Mouse (Mus musculus) hindbrain, embryonic 11.5 days (tissue): ENCODE results near the gene Vmn1r77. TPM values are rescaled to one million over a fixed set of nuclear protein-coding genes. Genes with fewer than 3 reads are reported as not detected.
"Not testable (repeated sequence)": the region's sequence is repeated elsewhere in the genome, so short reads cannot be mapped to it uniquely, and the experiment has no call there.

Experiments
- ATAC-seq: fragments of 200-750 bp; cut with Nextera tagmentation; 2 replicates; pipeline ENCODE4 v1.8.0; 2017; ENCODE audit warnings: mild to moderate bottlenecking, moderate TSS enrichment, moderate library complexity; ENCODE audit not compliant: low FRiP score
- DNase-seq: peaks from one replicate; pipeline ENCODE4 v3.0.0-alpha.2; 2015; ENCODE audit warnings: low spot score
- H3K27ac ChIP-seq: fragments of 300-500 bp; sonication (generic); 2 replicates; pipeline ENCODE4 v1.5.1; 2014; ENCODE audit warnings: mild to moderate bottlenecking, low read depth, low read length
- H3K27me3 ChIP-seq: fragments of 300-500 bp; sonication (generic); 2 replicates; pipeline ENCODE4 v1.6.1; 2014; ENCODE audit warnings: mild to moderate bottlenecking, low read length, moderate library complexity, mixed read lengths; ENCODE audit not compliant: control insufficient read depth, insufficient read depth
- H3K36me3 ChIP-seq: fragments of 300-500 bp; sonication (generic); 2 replicates; pipeline ENCODE4 v1.6.1; 2014; ENCODE audit warnings: mild to moderate bottlenecking, low read length, moderate library complexity, mixed read lengths; ENCODE audit not compliant: control insufficient read depth, insufficient read depth
- H3K4me1 ChIP-seq: fragments of 300-500 bp; sonication (generic); replicated peaks from 2 replicates; pipeline ENCODE4 v1.6.1; 2014; ENCODE audit warnings: low read length, mixed read lengths; ENCODE audit not compliant: control insufficient read depth, insufficient read depth
- H3K4me2 ChIP-seq: fragments of 300-500 bp; sonication (generic); replicated peaks from 2 replicates; pipeline ENCODE4 v1.6.1; 2014; ENCODE audit warnings: mild to moderate bottlenecking, low read depth, low read length
- H3K4me3 ChIP-seq: fragments of 300-500 bp; sonication (generic); 2 replicates; pipeline ENCODE4 v1.5.1; 2014; ENCODE audit warnings: low read depth, low read length
- H3K9ac ChIP-seq: fragments of 300-500 bp; sonication (generic); 2 replicates; pipeline ENCODE4 v1.6.1; 2014; ENCODE audit warnings: low read depth, low read length
- H3K9me3 ChIP-seq: fragments of 300-500 bp; sonication (generic); 2 replicates; pipeline ENCODE4 v1.6.1; 2016; ENCODE audit warnings: low read length; ENCODE audit not compliant: control insufficient read depth
- WGBS: fragments of 180-500 bp; shearing (Covaris S2); extraction: QIAGEN DNeasy Blood & Tissue Kit; methylation state at CpG from one replicate; pipeline ENCODE4 v1.1.7; 2014; 5-methylcytosine and 5-hydroxymethylcytosine counted together
- polyA plus RNA-seq: library from polyadenylated mRNA; unstranded; fragments of >200 nt; fragmentation: Nextera tagmentation; extraction: Ambion mirVana; gene quantifications from 2 replicates; pipeline ENCODE4 v1.2.1, GENCODE M21; 2014

Gene Vmn1r77
- not detected in 2 replicates for polyA plus RNA-seq

DNA sequence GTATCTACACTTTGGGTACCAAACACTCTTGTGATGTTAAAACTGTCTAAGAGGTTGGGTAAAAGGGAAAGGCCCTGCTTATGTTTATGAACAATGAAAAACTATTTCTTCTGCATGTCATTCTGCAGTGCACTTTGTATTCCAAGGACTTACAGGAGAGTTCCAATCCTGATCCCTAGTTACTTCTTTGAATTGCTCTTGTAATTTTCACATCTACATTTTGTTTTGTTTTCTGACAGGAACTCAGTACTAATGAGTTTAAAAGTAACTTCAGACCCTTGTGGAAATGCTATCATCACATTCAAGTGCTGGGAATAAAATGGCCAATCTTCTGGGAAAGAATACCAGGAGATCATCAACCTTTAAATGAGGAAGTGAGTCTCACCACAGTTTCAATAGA is at the start of gene Vmn1r77:
TSS of gene Vmn1r77 (plus strand) at position 301 of the 400 bp plus-strand sequence.
- H3K9ac ChIP-seq, H3K36me3 ChIP-seq, H3K27me3 ChIP-seq, H3K4me3 ChIP-seq, H3K9me3 ChIP-seq, DNase-seq, ATAC-seq, H3K4me2 ChIP-seq, H3K4me1 ChIP-seq, H3K27ac ChIP-seq: not testable (repeated sequence)

GRCm38 (mm10) chr7:12011491-12011890 is 25.1 kb upstream of the Vmn1r77 start:
- ATAC-seq, result 0 out of 2 replicates have a peak, but pooled peaks have one; percentile 12
- peaks cover 42% of the 10 kb centered on the region for H3K9me3 ChIP-seq
- not testable (repeated sequence) for H3K4me3 ChIP-seq, H3K4me1 ChIP-seq, H3K27me3 ChIP-seq, DNase-seq, H3K4me2 ChIP-seq, H3K36me3 ChIP-seq, H3K27ac ChIP-seq, H3K9ac ChIP-seq
- 89% methylated on average over 5 of the region's 5 CpGs for WGBS

GRCm38 (mm10) chr7:12012392-12012791 is 24.2 kb upstream of the Vmn1r77 start:
- not testable (repeated sequence) for H3K27me3 ChIP-seq, H3K4me1 ChIP-seq, H3K4me2 ChIP-seq, H3K4me3 ChIP-seq, H3K9ac ChIP-seq, H3K27ac ChIP-seq, H3K36me3 ChIP-seq, DNase-seq
- ATAC-seq, result 0 out of 2 replicates have a peak, but pooled peaks have one; percentile 43
- peaks cover 48% of the 10 kb centered on the region for H3K9me3 ChIP-seq
- 91% methylated on average over 3 of the region's 3 CpGs for WGBS

DNA sequence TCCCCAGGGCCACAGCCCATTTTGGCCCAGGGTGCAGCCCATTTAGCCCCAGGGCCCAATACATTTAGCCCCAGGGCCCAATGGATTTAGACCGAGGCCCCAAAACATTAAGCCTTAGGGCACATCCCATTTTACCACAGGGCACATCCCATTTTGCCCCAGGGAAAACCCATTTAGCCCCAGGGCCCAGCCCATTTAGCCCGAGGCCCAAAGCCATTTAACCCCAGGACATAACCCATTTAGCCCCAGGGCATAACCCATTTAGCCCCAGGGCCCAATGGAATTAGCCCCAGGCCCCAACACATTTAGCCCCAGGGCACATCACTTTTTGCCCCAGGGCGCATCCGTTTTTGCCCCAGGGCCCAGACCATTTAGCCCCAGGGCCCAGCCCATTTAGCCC is 23.4 kb upstream of the Vmn1r77 start:
- Histone ChIP-seq H3K4me3 (no peak overlapping the region), H3K9me3 (peaks cover 53% of the 10 kb centered on the region), H3K4me2 (no peak overlapping the region), H3K9ac (no peak overlapping the region), H3K36me3 (no peaks in the 10 kb centered on the region), H3K4me1 (no peaks in the 10 kb centered on the region), H3K27ac (no peak overlapping the region), H3K27me3 (no peaks in the 10 kb centered on the region)
- ATAC-seq, result no peak
- 79% methylated on average over 4 of the region's 4 CpGs for WGBS
- peak; percentile 29 for DNase-seq

DNA sequence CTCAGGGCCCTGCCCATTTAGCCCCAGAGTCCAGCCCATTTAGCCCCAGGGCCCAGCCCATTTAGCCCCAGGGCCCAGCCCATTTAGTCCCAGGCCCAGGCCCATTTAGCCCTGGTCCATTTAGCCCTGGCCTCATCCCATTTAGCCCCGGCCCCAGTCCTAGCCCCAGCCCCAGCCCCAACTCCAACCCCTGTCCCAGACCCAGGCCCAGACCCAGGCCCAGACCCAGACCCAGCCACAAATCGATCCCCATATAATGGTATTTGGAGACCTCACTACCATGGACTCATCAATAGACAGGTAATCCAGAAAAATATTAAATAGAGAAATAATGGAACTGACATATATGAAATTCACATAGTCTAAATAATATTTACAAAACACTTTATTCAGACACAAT is 18.7 kb upstream of the Vmn1r77 start:
- not testable (repeated sequence) for DNase-seq, H3K4me3 ChIP-seq, H3K4me2 ChIP-seq, H3K27me3 ChIP-seq, H3K9ac ChIP-seq, H3K4me1 ChIP-seq, H3K36me3 ChIP-seq, H3K27ac ChIP-seq
- peaks cover 38% of the 10 kb centered on the region for H3K9me3 ChIP-seq
- peak; percentile 64; the same call in 1 of the 2 replicates for ATAC-seq
- whole genome bisulfite sequencing, result 83% methylated on average over 2 of the region's 2 CpGs

- Histone ChIP-seq H3K9me3 (no peaks in the 10 kb centered on the region), H3K4me1 (no peaks in the 10 kb centered on the region), H3K27me3 (no peaks in the 10 kb centered on the region), H3K9ac (no peak overlapping the region), H3K4me2 (no peak overlapping the region), H3K4me3 (no peak overlapping the region), H3K27ac (no peak overlapping the region), H3K36me3 (no peaks in the 10 kb centered on the region)
- ATAC-seq (no peak), DNase-seq (no peak)
- 88% methylated on average over 2 of the region's 2 CpGs for WGBS
Measured at GRCm38 (mm10) chr7:12040664-12041063, 4.1 kb downstream of the Vmn1r77 start.

Other genes starting within 250 kb of the Vmn1r77 start
- not detected in 2 replicates for gene Vmn1r74, start 202.8 kb upstream of the Vmn1r77 start, polyA plus RNA-seq
- gene Vmn1r75, start 162.1 kb upstream of the Vmn1r77 start, polyA plus RNA-seq, result not detected in 2 replicates
- not detected in 2 replicates for gene Vmn1r76, start 98.5 kb upstream of the Vmn1r77 start, polyA plus RNA-seq
- not detected in 2 replicates for gene Vmn1r78, start 113.5 kb downstream of the Vmn1r77 start, polyA plus RNA-seq
- gene Vmn1r79, start 134.5 kb downstream of the Vmn1r77 start, polyA plus RNA-seq, result not detected in 2 replicates
- not detected in 2 replicates for gene Vmn1r80, start 152.5 kb downstream of the Vmn1r77 start, polyA plus RNA-seq
- gene Vmn1r81, start 231.5 kb downstream of the Vmn1r77 start, polyA plus RNA-seq, result not detected in 2 replicates